Mouse (Mus musculus): ENCODE data around the gene Ksr2.
A peak's percentile ranks its signal among the peaks of the same experiment; 100 is the strongest.
"Not testable (repeated sequence)": the region's sequence is repeated elsewhere in the genome, so short reads cannot be mapped to it uniquely, and the experiment has no call there.

Gene Ksr2

DNA sequence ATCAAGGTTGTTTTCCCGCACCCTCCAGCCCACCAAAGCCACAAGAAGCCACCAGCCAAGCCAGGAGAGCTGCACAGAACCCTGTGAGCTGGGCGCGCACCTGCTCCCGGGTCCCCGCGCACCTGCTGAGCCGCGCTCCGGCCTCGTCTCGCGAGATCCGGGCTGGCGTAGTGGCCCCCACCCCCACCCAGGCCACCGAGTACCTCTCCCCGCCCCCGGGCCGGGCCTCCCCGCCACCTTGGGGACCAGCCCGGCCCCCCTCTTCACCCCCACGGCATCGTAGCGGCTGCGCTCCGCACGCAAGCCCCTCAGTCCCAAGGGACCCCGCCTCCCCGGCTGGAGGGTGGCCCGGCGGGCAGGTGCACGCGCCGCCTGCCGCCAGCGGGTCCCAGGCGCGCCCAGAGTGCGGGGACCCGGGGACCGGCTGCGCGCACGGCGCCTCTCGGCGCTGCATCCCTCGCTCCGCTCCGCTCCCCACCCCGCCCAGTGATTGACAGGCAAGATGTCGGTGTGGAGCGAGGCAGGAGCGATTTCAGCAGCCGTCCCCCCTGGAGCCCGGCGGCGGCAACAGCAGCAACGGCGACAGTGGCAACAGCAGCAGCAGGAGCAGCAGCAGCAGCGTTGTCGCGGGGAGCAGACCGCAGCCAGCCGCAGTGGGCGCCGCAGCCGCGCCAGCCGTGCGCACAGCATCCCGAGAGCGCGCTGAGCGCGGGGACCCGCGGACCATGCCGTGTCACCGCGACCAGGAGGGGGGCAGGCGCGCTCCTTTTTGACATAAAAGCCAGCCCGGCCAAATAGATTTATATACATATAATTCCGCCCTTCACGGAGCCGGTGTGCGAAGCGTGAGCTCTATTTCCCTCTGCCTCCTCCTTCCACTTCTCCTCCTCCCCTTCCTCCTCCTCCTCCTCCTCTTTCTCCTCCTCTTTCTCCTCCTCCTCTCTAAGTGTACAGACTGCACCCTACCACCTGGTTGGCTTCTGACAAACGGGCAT, at the start of gene Ksr2:
TSS of gene Ksr2 (plus strand) at position 494 of the 995 bp plus-strand sequence.
- peak; percentile 88 for DNase-seq

DNA sequence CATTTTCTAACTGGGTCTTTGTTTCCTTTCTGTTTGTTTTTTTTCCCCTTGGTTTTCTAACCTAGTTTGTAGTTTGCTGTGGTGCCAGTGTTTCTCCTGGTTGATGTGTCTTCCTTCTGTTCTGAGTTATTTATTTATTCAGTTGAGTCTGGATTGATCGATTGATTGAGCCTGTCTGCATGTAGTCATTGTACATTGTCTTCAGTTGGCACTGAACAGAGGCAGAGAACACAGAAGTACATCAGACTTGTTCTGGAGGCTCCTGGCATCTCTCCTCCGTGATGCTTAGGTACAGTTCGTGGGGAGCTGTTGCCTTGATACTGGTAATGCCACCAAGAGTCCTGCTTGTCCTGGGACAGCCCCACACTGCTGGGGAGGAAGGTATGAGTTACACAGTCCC, 49.0 kb upstream of the Ksr2 start:
- DNase-seq = no peak

- DNase-seq = no peak
Observed at GRCm38 (mm10) chr5:117365904-117366561, 47.8 kb upstream of the Ksr2 start.

- DNase-seq = no peak
Observed at GRCm38 (mm10) chr5:117367206-117367605, 46.6 kb upstream of the Ksr2 start.

DNA sequence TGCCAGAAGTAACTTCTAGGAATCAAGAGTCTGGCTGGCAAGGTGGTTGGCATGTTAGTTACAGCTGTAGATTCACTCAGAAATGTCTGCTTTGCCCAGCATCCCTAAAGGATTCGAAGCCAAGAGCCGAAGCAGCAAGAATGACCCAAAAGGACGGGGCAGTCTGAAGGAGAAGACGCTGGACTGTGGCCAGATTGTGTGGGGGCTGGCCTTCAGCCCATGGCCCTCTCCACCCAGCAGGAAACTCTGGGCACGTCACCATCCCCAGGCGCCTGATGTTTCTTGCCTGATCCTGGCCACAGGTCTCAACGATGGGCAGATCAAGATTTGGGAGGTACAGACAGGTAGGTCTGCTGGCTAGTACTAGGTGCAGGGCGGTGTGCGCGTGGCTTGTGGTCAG, 43.2 kb upstream of the Ksr2 start:
- DNase-seq = no peak

DNA sequence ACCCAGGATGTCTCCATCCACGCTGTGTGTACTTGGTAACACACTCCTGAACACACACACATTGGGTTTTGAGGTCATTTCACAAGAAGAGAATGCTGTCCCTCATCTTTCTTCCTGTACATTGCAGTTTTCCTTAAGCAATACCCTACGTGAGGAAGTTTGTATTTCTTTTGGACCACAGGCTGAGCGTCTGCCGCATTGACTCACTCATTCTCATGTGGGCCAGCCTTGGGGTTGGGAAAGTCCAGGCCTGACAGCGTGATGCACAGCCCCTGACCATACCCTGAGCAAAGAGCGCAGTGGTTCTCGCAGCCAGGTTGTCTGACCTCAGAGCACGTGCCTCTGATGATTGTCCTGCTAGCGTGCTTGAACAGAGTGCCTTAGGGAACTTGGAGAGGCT, 40.4 kb upstream of the Ksr2 start:
- no peak for DNase-seq

DNA sequence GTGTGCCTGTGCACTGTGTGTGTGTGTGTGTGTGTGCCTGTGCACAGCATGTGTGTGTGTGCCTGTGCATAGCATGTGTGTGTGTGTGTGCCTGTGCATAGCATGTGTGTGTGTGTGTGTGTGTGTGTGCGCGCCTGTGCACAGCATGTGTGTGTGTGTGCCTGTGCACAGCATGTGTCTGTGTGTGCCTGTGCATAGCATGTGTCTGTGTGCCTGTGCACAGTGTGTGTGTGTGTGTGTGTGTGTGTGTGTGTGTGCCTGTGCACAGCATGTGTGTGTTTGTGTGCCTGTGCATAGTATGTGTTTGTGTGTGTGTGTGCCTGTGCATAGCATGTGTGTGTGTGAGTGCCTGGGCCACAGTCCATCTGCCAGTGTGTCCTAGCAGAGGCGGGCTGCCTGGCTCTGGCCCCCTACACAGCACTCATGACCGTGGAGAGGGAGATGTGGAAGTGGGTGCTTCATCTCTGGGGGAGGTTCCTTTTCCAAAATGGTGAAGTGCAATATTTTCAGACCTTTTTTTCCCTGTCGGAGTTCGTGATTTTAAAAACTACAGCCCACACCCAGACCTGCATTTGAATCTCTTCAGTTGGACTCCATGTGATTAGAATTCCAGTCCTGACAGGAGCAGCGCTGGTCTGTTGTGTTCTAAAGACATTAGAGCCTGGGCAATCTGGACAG, 39.3 kb upstream of the Ksr2 start:
- DNase-seq = no peak

GRCm38 (mm10) chr5:117376331-117376761, 37.5 kb upstream of the Ksr2 start:
- DNase-seq = no peak

DNA sequence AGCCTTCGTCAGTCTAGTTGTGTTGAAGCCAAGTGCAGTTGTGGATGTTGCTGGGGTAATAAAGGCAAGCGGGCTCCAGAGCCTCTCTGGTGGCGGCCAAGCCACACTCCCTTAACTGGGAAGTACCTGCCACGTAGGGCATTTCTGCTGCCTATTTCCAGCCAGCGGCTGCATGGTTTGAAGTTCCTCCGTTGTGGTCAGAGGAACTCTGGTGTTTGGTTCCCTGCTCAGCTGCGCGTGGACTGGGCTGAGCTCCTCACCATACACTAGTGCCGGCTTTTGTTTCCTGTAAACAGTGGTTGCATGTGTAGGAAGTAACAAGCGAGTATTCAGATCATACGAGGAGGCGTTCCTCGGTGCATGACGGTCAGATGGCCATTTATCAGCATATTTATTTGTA, 36.1 kb upstream of the Ksr2 start:
- DNase-seq = not testable (repeated sequence)

DNA sequence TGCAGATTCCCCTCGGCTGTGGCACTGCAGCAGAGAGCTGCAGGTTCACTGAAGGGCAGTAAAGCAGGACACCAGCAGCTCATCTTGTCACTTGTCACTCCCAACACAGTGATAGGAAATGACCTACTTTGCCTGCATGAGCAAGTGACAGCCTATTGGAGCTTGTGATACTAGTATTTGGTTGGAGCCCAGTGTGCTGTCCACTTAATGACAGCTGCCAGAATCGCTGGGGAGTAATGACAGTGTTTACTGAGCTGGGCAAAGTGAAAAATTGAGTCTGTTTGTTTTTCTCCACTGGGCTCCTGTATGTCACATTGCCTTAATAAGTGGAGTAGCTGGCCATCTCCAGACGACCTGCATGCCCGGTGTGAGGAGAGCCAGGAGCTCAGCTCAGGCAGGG, 33.6 kb upstream of the Ksr2 start:
- no peak for DNase-seq

GRCm38 (mm10) chr5:117381785-117382184, 32.0 kb upstream of the Ksr2 start:
- DNase-seq = no peak

- no peak for DNase-seq
Observed at GRCm38 (mm10) chr5:117383198-117383597, 30.6 kb upstream of the Ksr2 start.

GRCm38 (mm10) chr5:117388296-117388751, 25.5 kb upstream of the Ksr2 start:
- peak; percentile 65 for DNase-seq

DNA sequence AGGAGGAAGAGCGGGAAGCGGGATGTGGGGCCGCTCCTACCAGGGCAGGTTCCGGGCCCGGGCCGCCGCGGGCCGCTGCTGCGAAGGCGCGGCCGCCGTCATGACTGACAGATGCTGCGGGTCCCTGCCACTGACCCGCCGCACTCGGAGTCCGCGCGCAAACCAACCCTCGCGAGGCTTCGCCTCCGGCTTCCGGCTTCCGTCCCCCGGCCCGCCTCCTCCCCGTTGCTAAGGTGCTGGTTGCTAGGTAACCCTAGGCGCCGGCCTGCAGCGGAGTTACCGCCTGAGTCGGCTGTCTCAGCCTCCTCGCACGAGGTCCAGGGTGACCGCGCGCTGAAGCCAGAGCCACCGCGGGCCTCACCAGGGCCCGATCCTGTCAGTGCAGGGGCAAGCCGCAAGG, 24.9 kb upstream of the Ksr2 start, which contains the start of gene Rfc5:
TSS of gene Rfc5 (minus strand) at position 171 of the 400 bp plus-strand sequence.
- peak; percentile 92 for DNase-seq

GRCm38 (mm10) chr5:117390895-117391294, 22.9 kb upstream of the Ksr2 start:
- DNase-seq = no peak

- DNase-seq = no peak
Observed at GRCm38 (mm10) chr5:117395834-117396233, 18.0 kb upstream of the Ksr2 start.

DNA sequence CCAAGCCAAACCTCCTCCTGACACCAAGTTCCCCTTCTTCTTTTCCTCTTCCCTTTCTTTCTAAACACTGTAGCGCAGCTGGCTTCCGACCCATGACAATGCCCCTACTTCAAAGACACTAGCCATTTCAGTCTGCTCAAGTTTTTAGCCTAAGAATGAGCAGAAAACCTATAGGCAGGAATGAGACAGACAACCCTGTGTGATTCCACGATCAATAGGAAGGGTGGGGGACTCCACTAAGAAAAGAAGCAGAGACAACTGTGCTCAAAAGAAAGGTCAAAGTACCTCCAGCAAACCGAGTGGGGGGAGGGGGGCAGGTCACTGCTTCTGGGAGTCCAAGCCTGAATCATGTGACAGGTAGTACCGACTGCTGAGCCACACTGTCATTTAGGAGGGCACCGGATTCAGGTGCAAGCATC, 17.2 kb upstream of the Ksr2 start:
- DNase-seq = no peak

- DNase-seq = no peak
Observed at GRCm38 (mm10) chr5:117397371-117397770, 16.4 kb upstream of the Ksr2 start.

- DNase-seq = no peak
Observed at GRCm38 (mm10) chr5:117398007-117398550, 15.7 kb upstream of the Ksr2 start.

DNA sequence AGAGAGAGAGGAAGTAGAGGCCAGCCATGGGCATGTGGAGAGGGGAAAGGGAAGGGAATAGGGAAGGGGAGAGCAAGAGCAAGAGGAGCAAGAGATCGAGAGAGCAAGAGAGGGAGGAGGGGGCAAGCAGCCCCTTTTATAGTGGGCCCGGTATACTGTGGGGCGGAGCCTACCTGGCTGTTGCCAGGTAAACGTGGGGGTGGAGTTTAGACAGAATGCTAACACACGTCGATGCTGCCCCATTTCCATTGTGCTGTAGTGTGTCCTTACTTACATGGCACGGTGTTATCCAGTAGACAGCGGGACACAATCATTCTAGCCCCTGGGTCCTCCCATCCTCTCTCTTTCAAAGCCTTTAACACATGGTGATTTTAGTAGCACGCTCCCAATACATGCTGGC, 14.5 kb upstream of the Ksr2 start:
- DNase-seq = no peak

- no peak for DNase-seq
Observed at GRCm38 (mm10) chr5:117403609-117404008, 10.2 kb upstream of the Ksr2 start.

- not testable (repeated sequence) for DNase-seq
Observed at GRCm38 (mm10) chr5:117404671-117405070, 9.1 kb upstream of the Ksr2 start.

- no peak for DNase-seq
Observed at GRCm38 (mm10) chr5:117408216-117408615, 5.6 kb upstream of the Ksr2 start.

Data from cerebellum, adult 9-11 months (tissue).